Mouse (Mus musculus) limb, embryonic 14.5 days (tissue): Measurements from ENCODE around the gene Shroom3. TPM values are rescaled to one million over a fixed set of nuclear protein-coding genes. Genes with fewer than 3 reads are reported as not detected.

ENCODE experiments used
- ATAC-seq: fragments of 200-750 bp; cut with Nextera tagmentation; 2 replicates; pipeline ENCODE4 v1.8.0; 2017; ENCODE audit warnings: low read depth, moderate number of reproducible peaks, moderate TSS enrichment; ENCODE audit not compliant: low FRiP score
- DNase-seq: peaks from one replicate; pipeline ENCODE4 v3.0.0-alpha.2; 2015; ENCODE audit warnings: low spot score
- H3K27ac ChIP-seq: fragments of 300-500 bp; sonication (generic); replicated peaks from 2 replicates; pipeline ENCODE4 v1.5.1; 2014; ENCODE audit warnings: low read depth, mild to moderate bottlenecking, low read length, moderate library complexity, mixed read lengths
- H3K27me3 ChIP-seq: fragments of 300-500 bp; sonication (generic); 2 replicates; pipeline ENCODE4 v1.6.1; 2014; ENCODE audit warnings: low read length, mixed read lengths; ENCODE audit not compliant: control insufficient read depth, insufficient read depth
- H3K36me3 ChIP-seq: fragments of 300-500 bp; sonication (generic); 2 replicates; pipeline ENCODE4 v1.6.1; 2014; ENCODE audit warnings: mild to moderate bottlenecking, low read length, moderate library complexity, mixed read lengths; ENCODE audit not compliant: control insufficient read depth, insufficient read depth
- H3K4me1 ChIP-seq: fragments of 300-500 bp; sonication (generic); 2 replicates; pipeline ENCODE4 v1.6.1; 2014; ENCODE audit warnings: antibody characterized with exemption, low read length, mixed read lengths; ENCODE audit not compliant: control insufficient read depth, insufficient read depth
- H3K4me2 ChIP-seq: fragments of 300-500 bp; sonication (generic); replicated peaks from 2 replicates; pipeline ENCODE4 v1.6.1; 2014; ENCODE audit warnings: low read depth, mild to moderate bottlenecking, low read length, moderate library complexity; ENCODE audit not compliant: severe bottlenecking
- H3K4me3 ChIP-seq: fragments of 300-500 bp; sonication (generic); replicated peaks from 2 replicates; pipeline ENCODE4 v1.5.1; 2014; ENCODE audit warnings: low read length
- H3K9ac ChIP-seq: fragments of 300-500 bp; sonication (generic); 2 replicates; pipeline ENCODE4 v1.6.1; 2014; ENCODE audit warnings: mild to moderate bottlenecking, low read depth, low read length, moderate library complexity; ENCODE audit not compliant: severe bottlenecking
- H3K9me3 ChIP-seq: fragments of 300-500 bp; sonication (generic); 2 replicates; pipeline ENCODE4 v1.6.1; 2016; ENCODE audit warnings: low read length; ENCODE audit not compliant: control insufficient read depth
- POLR2A ChIP-seq: fragments of 200-500 bp; IDR thresholded peaks from 2 replicates; pipeline ENCODE4 v1.8.0; 2012; ENCODE audit warnings: inconsistent platforms, mild to moderate bottlenecking, moderate library complexity, borderline replicate concordance; ENCODE audit not compliant: insufficient read depth, insufficient read length; ENCODE audit errors: extremely low read depth
- WGBS: fragments of 180-500 bp; shearing (Covaris S2); extraction: QIAGEN DNeasy Blood & Tissue Kit; methylation state at CpG from one replicate; pipeline ENCODE4 v1.1.7; 2014; 5-methylcytosine and 5-hydroxymethylcytosine counted together
- polyA plus RNA-seq, 2 experiments: library from polyadenylated mRNA; depleted of rRNA in 1 of 2; stranded (reverse) in 1 of 2; unstranded in 1 of 2; fragments of >200 nt; fragmentation: Nextera tagmentation in 1 of 2; extraction: Ambion mirVana in 1 of 2; gene quantifications; 2 replicates each; pipeline versions ENCODE4 v1.2.1 to v1.2.3; 2012 to 2014

Shroom3 gene
- polyA plus RNA-seq, 2 experiments: 3.5 to 8.1 TPM

GRCm38 (mm10) chr5:92871048-92871447, 187.8 kb downstream of the Shroom3 start:
- Histone ChIP-seq H3K4me1 (no peaks in the 10 kb centered on the region), H3K9me3 (no peaks in the 10 kb centered on the region), H3K36me3 (no peaks in the 10 kb centered on the region), H3K4me3 (no peak overlapping the region), H3K27me3 (no peaks in the 10 kb centered on the region), H3K9ac (no peak overlapping the region), H3K4me2 (no peak overlapping the region), H3K27ac (no peak overlapping the region)
- ATAC-seq: no peak
- no peak for TF ChIP-seq POLR2A
- 28% methylated on average over 3 of the region's 3 CpGs for WGBS
- DNase-seq: no peak

- H3K4me2 ChIP-seq: no peak overlapping the region
- no peaks in the 10 kb centered on the region for H3K9me3 ChIP-seq
- no peaks in the 10 kb centered on the region for H3K27me3 ChIP-seq
- DNase-seq: no peak
- ATAC-seq: no peak
- H3K9ac ChIP-seq: no peak overlapping the region
- no peak overlapping the region for H3K27ac ChIP-seq
- H3K36me3 ChIP-seq: no peaks in the 10 kb centered on the region
- 77% methylated on average over 4 of the region's 4 CpGs for WGBS
- no peak overlapping the region for H3K4me3 ChIP-seq
- no peaks in the 10 kb centered on the region for H3K4me1 ChIP-seq
- no peak for TF ChIP-seq POLR2A
Observed at GRCm38 (mm10) chr5:92872182-92872581, 188.9 kb downstream of the Shroom3 start.

GRCm38 (mm10) chr5:92872991-92873390, 189.8 kb downstream of the Shroom3 start:
- no peak overlapping the region for H3K4me2 ChIP-seq
- no peak overlapping the region for H3K27ac ChIP-seq
- no peaks in the 10 kb centered on the region for H3K36me3 ChIP-seq
- TF ChIP-seq POLR2A: no peak
- ATAC-seq (no peak), DNase-seq (no peak)
- no peak overlapping the region for H3K4me3 ChIP-seq
- H3K27me3 ChIP-seq: no peaks in the 10 kb centered on the region
- no peaks in the 10 kb centered on the region for H3K9me3 ChIP-seq
- no peak overlapping the region for H3K9ac ChIP-seq
- WGBS: 78% methylated on average over 2 of the region's 2 CpGs
- no peaks in the 10 kb centered on the region for H3K4me1 ChIP-seq

GRCm38 (mm10) chr5:92873518-92873917, 190.3 kb downstream of the Shroom3 start:
- no peak for DNase-seq

GRCm38 (mm10) chr5:92875836-92876235, 192.6 kb downstream of the Shroom3 start:
- H3K9me3 ChIP-seq: no peaks in the 10 kb centered on the region
- H3K9ac ChIP-seq: no peak overlapping the region
- H3K36me3 ChIP-seq: no peaks in the 10 kb centered on the region
- no peaks in the 10 kb centered on the region for H3K27me3 ChIP-seq
- no peak overlapping the region for H3K4me2 ChIP-seq
- DNase-seq (no peak), ATAC-seq (no peak)
- no peak overlapping the region for H3K27ac ChIP-seq
- WGBS: 92% methylated on average over 10 of the region's 10 CpGs
- no peak overlapping the region for H3K4me3 ChIP-seq
- H3K4me1 ChIP-seq: no peaks in the 10 kb centered on the region
- TF ChIP-seq POLR2A: no peak

More at GRCm38 (mm10) chr5:92873518-92873917, 190.3 kb downstream of the Shroom3 start:
- H3K27ac ChIP-seq: no peak overlapping the region
- no peaks in the 10 kb centered on the region for H3K9me3 ChIP-seq
- H3K9ac ChIP-seq: no peak overlapping the region
- H3K4me1 ChIP-seq: no peaks in the 10 kb centered on the region
- no peak overlapping the region for H3K4me3 ChIP-seq
- no peak overlapping the region for H3K4me2 ChIP-seq
- ATAC-seq: no peak
- no peak for TF ChIP-seq POLR2A
- H3K36me3 ChIP-seq: no peaks in the 10 kb centered on the region
- no peaks in the 10 kb centered on the region for H3K27me3 ChIP-seq

GRCm38 (mm10) chr5:92877104-92877503, 193.9 kb downstream of the Shroom3 start:
- Histone ChIP-seq H3K4me2 (no peak overlapping the region), H3K27ac (no peak overlapping the region)
- WGBS: 44% methylated on average over 3 of the region's 3 CpGs

More at GRCm38 (mm10) chr5:92877104-92877503, 193.9 kb downstream of the Shroom3 start:
- no peak overlapping the region for H3K9ac ChIP-seq
- H3K36me3 ChIP-seq: no peaks in the 10 kb centered on the region
- H3K27me3 ChIP-seq: no peaks in the 10 kb centered on the region
- H3K4me1 ChIP-seq: no peaks in the 10 kb centered on the region
- no peak overlapping the region for H3K4me3 ChIP-seq
- DNase-seq: no peak
- ATAC-seq: no peak
- no peak for TF ChIP-seq POLR2A
- no peaks in the 10 kb centered on the region for H3K9me3 ChIP-seq
